Comparison of ENCODE assay signal across 8 mouse cellular contexts in genomic region chr11:21091428-21092405, GRCm38 (mm10). TPM values are rescaled to one million over a fixed set of nuclear protein-coding genes. Genes with fewer than 3 reads are reported as not detected.
DNase-seq lines count a peak whose midpoint lies in the region; ATAC-seq and TF ChIP-seq lines count a peak whose summit lies in the region.

No protein-coding gene starts in this region.

- H3K79me3 ChIP-seq in C2C12 (ENCODE audit: low read depth): peaks cover 28% of the 10 kb centered on the region

- no peaks in the 10 kb centered on the region for H3K27me3 ChIP-seq in C2C12 (ENCODE audit: control insufficient read depth, insufficient read depth, insufficient read length)
- H3K27me3 ChIP-seq in embryonic facial prominence, embryonic 12.5 days: no peaks in the 10 kb centered on the region
- H3K27me3 ChIP-seq in heart, adult 2 months (ENCODE audit: control insufficient read depth, insufficient read depth, low read length): no peaks in the 10 kb centered on the region
- H3K27me3 ChIP-seq in kidney, embryonic 15.5 days: no peaks in the 10 kb centered on the region
- H3K27me3 ChIP-seq in liver, embryonic 12.5 days (replicated peaks): no peaks in the 10 kb centered on the region; the same call in 1 of the 2 replicates
- no peaks in the 10 kb centered on the region for H3K27me3 ChIP-seq in testis, adult 2 months (ENCODE audit: control insufficient read depth, insufficient read depth, low read length)

- intact Hi-C loops in heart, adult 2 months (cut with DNase I): loop anchor here (2.0 to 5.0 kb wide), 6 partner anchors 36 to 259 kb away; partner anchors contain the start of genes Lgalsl and Vps54

- H3K9ac ChIP-seq in embryonic facial prominence, embryonic 12.5 days: peak overlapping the region; percentile 99
- H3K9ac ChIP-seq in heart, adult 2 months (ENCODE audit: low read depth, low read length): peak overlapping the region; percentile 97
- H3K9ac ChIP-seq in kidney, embryonic 15.5 days: peak overlapping the region; percentile 99
- H3K9ac ChIP-seq in liver, embryonic 12.5 days: peak overlapping the region; percentile 98

- no peaks in the 10 kb centered on the region for H3K36me3 ChIP-seq in C2C12 (ENCODE audit: control insufficient read depth, insufficient read depth)
- H3K36me3 ChIP-seq in embryonic facial prominence, embryonic 12.5 days: no peaks in the 10 kb centered on the region
- peaks cover 7% of the 10 kb centered on the region for H3K36me3 ChIP-seq in heart, adult 2 months (ENCODE audit: control insufficient read depth, insufficient read depth, low read length)
- H3K36me3 ChIP-seq in kidney, embryonic 15.5 days: 0 out of 2 replicates have a peak, but pooled peaks cover under 1% of the 10 kb centered on the region
- no peaks in the 10 kb centered on the region for H3K36me3 ChIP-seq in liver, embryonic 12.5 days
- H3K36me3 ChIP-seq in testis, adult 2 months (ENCODE audit: control insufficient read depth, insufficient read depth, low read length): no peaks in the 10 kb centered on the region

- peak; percentile 80 for DNase-seq in adrenal gland, postnatal 10 days
- DNase-seq in heart, adult 2 months: peak in 1 of 2 experiments; percentile 84
- DNase-seq in naive thymus-derived CD4-positive, alpha-beta T cell, adult 2 months (ENCODE audit: low read depth): peak; percentile 68

- peak; percentile 70 for ATAC-seq in embryonic facial prominence, embryonic 12.5 days (ENCODE audit: insufficient number of reproducible peaks, insufficient read depth, low FRiP score, low TSS enrichment)
- peak; percentile 78 for ATAC-seq in kidney, embryonic 15.5 days (replicated peaks; ENCODE audit: low FRiP score)
- ATAC-seq in liver, embryonic 12.5 days: peak; percentile 68

- TF ChIP-seq EP300 in heart, adult 2 months (IDR thresholded peaks at IDR 0.05; ENCODE audit: insufficient read depth, low read depth, low read length): no peak

- TF ChIP-seq CTCF in C2C12 (IDR thresholded peaks at IDR 0.05; ENCODE audit: control insufficient read depth, insufficient read depth, insufficient read length): no peak
- no peak for TF ChIP-seq CTCF in heart, adult 2 months (IDR thresholded peaks at IDR 0.05)
- no peak for TF ChIP-seq CTCF in testis, adult 2 months (IDR thresholded peaks at IDR 0.05; ENCODE audit: control insufficient read depth, insufficient read depth, insufficient replicate concordance, low read depth, low read length)

- peak overlapping the region; percentile 100 for H3K27ac ChIP-seq in embryonic facial prominence, embryonic 12.5 days
- H3K27ac ChIP-seq in heart, adult 2 months: peak overlapping the region; percentile 98
- H3K27ac ChIP-seq in kidney, embryonic 15.5 days: peak overlapping the region; percentile 100
- H3K27ac ChIP-seq in liver, embryonic 12.5 days: peak overlapping the region; percentile 98
- H3K27ac ChIP-seq in testis, adult 2 months (ENCODE audit: control insufficient read depth, insufficient read depth, low read depth, low read length): peak overlapping the region; percentile 92

- under 1% methylated on average over 91 of the region's 99 CpGs for WGBS in embryonic facial prominence, embryonic 12.5 days
- under 1% methylated on average over 84 of the region's 99 CpGs for WGBS in heart, adult 2 months
- under 1% methylated on average over 99 of the region's 99 CpGs for WGBS in kidney, embryonic 15.5 days
- under 1% methylated on average over 70 of the region's 99 CpGs for WGBS in liver, embryonic 12.5 days (ENCODE audit: insufficient replicate concordance)

- peaks cover 52% of the 10 kb centered on the region for H3K79me2 ChIP-seq in C2C12 (ENCODE audit: control insufficient read depth, insufficient read depth)
- H3K79me2 ChIP-seq in heart, adult 2 months (replicated peaks; ENCODE audit: control insufficient read depth, insufficient read depth, low read length): peaks cover 2% of the 10 kb centered on the region

- no peak for TF ChIP-seq POLR2A in heart, adult 2 months (IDR thresholded peaks at IDR 0.05; ENCODE audit: insufficient read depth, low read depth, low read length)
- TF ChIP-seq POLR2A in testis, adult 2 months (IDR thresholded peaks at IDR 0.05; ENCODE audit: control insufficient read depth, low read depth, low read length): peak; percentile 46; the same call in 1 of the 2 replicates

- H3K4me1 ChIP-seq in embryonic facial prominence, embryonic 12.5 days: peaks cover 11% of the 10 kb centered on the region
- peaks cover 2% of the 10 kb centered on the region for H3K4me1 ChIP-seq in heart, adult 2 months (ENCODE audit: control insufficient read depth, insufficient read depth, low read length)
- H3K4me1 ChIP-seq in kidney, embryonic 15.5 days: peaks cover 13% of the 10 kb centered on the region
- peaks cover 21% of the 10 kb centered on the region for H3K4me1 ChIP-seq in liver, embryonic 12.5 days
- H3K4me1 ChIP-seq in testis, adult 2 months (ENCODE audit: control insufficient read depth, insufficient read depth, low read length): peaks cover 3% of the 10 kb centered on the region

- peak overlapping the region; percentile 83 for H3ac ChIP-seq in C2C12 (ENCODE audit: control insufficient read depth, insufficient read length, low read depth)

- H3K4me3 ChIP-seq in C2C12 (ENCODE audit: insufficient read depth, poor library complexity, severe bottlenecking): peak overlapping the region; percentile 71
- peak overlapping the region; percentile 95 for H3K4me3 ChIP-seq in embryonic facial prominence, embryonic 12.5 days
- peak overlapping the region; percentile 99 for H3K4me3 ChIP-seq in heart, adult 2 months
- peak overlapping the region; percentile 96 for H3K4me3 ChIP-seq in kidney, embryonic 15.5 days (replicated peaks)
- H3K4me3 ChIP-seq in liver, embryonic 12.5 days: peak overlapping the region; percentile 98
- peak overlapping the region; percentile 94 for H3K4me3 ChIP-seq in testis, adult 2 months (ENCODE audit: control insufficient read depth, low read depth, low read length)

- peak overlapping the region; percentile 61 for H3K4me2 ChIP-seq in embryonic facial prominence, embryonic 12.5 days (replicated peaks)
- H3K4me2 ChIP-seq in kidney, embryonic 15.5 days: peak overlapping the region; percentile 64
- peak overlapping the region; percentile 79 for H3K4me2 ChIP-seq in liver, embryonic 12.5 days

- H3K9me3 ChIP-seq in embryonic facial prominence, embryonic 12.5 days: no peaks in the 10 kb centered on the region
- H3K9me3 ChIP-seq in kidney, embryonic 15.5 days (replicated peaks): no peaks in the 10 kb centered on the region
- H3K9me3 ChIP-seq in liver, embryonic 12.5 days (replicated peaks): no peaks in the 10 kb centered on the region

TF ChIP-seq in C2C12, 6 proteins besides CTCF, POLR2A, EP300 and RAD21:
- TF ChIP-seq FOSL1 (IDR thresholded peaks at IDR 0.05; ENCODE audit: insufficient read depth, low read length, poor library complexity, severe bottlenecking) (no peak), MYOD1 (IDR thresholded peaks at IDR 0.05; ENCODE audit: control insufficient read depth, insufficient read length, low read depth) (no peak), MAX (IDR thresholded peaks at IDR 0.05) (no peak), MYOG (IDR thresholded peaks at IDR 0.05; ENCODE audit: control insufficient read depth, extremely low read depth, insufficient read length) (no peak), USF1 (IDR thresholded peaks at IDR 0.05; ENCODE audit: low read depth) (no peak), CEBPB (IDR thresholded peaks at IDR 0.05; ENCODE audit: low read depth) (no peak)

RNA-seq across cellular contexts. Expression of gene Peli1, which starts 0.6 kb away (rescaled TPM):
- polyA plus RNA-seq in C2C12 (2012; fragmentation: generic; extraction: Trizol): 3.5 TPM
- total RNA-seq in adrenal gland, postnatal 10 days (2021): 10 to 100 TPM; 21.1 to 21.2 TPM
- polyA plus RNA-seq in embryonic facial prominence, embryonic 12.5 days (2016; fragmentation: Nextera tagmentation; extraction: Ambion mirVana): 64.8 and 65.5 TPM in 2 replicates
- total RNA-seq in heart, adult 2 months (2021): 10 to 100 TPM; 13.6 to 13.7 TPM
- polyA plus RNA-seq in heart, adult 2 months (2012; rRNA removed): 6.2 and 9.9 TPM in 2 replicates
- polyA plus RNA-seq in kidney, embryonic 15.5 days (2015; fragmentation: Nextera tagmentation; extraction: Ambion mirVana): 44.3 and 45.4 TPM in 2 replicates
- polyA plus RNA-seq in liver, embryonic 12.5 days (2016; fragmentation: Nextera tagmentation; extraction: Ambion mirVana): 18.3 and 18.7 TPM in 2 replicates
- 4.7 and 5.2 TPM in 2 replicates for polyA plus RNA-seq in testis, adult 2 months (2012; rRNA removed)
